Mouse (Mus musculus): Measurements from ENCODE around the gene Myh11. TPM values are rescaled to one million over a fixed set of nuclear protein-coding genes. Genes with fewer than 3 reads are reported as not detected.
A peak's percentile ranks its signal among the peaks of the same experiment; 100 is the strongest.

The Myh11 gene
- polyA plus RNA-seq, 1 experiment from 2014 or later = 0.43 TPM

- H3K27me3 ChIP-seq = no peaks in the 10 kb centered on the region
- H3K4me2 ChIP-seq = no peak overlapping the region
- no peaks in the 10 kb centered on the region for H3K4me1 ChIP-seq
- H3K9me3 ChIP-seq = no peaks in the 10 kb centered on the region
- ATAC-seq (ENCODE audit: low FRiP score) = no peak
- peaks cover 97% of the 10 kb centered on the region for H3K36me3 ChIP-seq (replicated peaks)
- no peak overlapping the region for H3K4me3 ChIP-seq (replicated peaks)
- no peak overlapping the region for H3K27ac ChIP-seq
- 74% methylated on average over 1 of the region's 1 CpGs for WGBS
- H3K9ac ChIP-seq = no peak overlapping the region
Observed at GRCm38 (mm10) chr16:14183856-14184255, 107.3 kb downstream of the Myh11 start.

- H3K4me1 ChIP-seq = no peaks in the 10 kb centered on the region
Observed at GRCm38 (mm10) chr16:14182360-14182759, 108.8 kb downstream of the Myh11 start.

GRCm38 (mm10) chr16:14180163-14180733, 110.9 kb downstream of the Myh11 start:
- Histone ChIP-seq H3K36me3 (replicated peaks) (peaks cover 98% of the 10 kb centered on the region), H3K4me3 (replicated peaks) (no peak overlapping the region), H3K4me2 (no peak overlapping the region), H3K4me1 (no peaks in the 10 kb centered on the region), H3K27me3 (no peaks in the 10 kb centered on the region), H3K27ac (no peak overlapping the region), H3K9me3 (no peaks in the 10 kb centered on the region), H3K9ac (no peak overlapping the region)
- ATAC-seq (ENCODE audit: low FRiP score) = no peak
- WGBS = 91% methylated on average over 6 of the region's 6 CpGs

More at GRCm38 (mm10) chr16:14182360-14182759, 108.8 kb downstream of the Myh11 start:
- ATAC-seq (ENCODE audit: low FRiP score) = no peak
- no peaks in the 10 kb centered on the region for H3K9me3 ChIP-seq
- H3K27ac ChIP-seq = no peak overlapping the region
- no peaks in the 10 kb centered on the region for H3K27me3 ChIP-seq
- no peak overlapping the region for H3K9ac ChIP-seq
- H3K4me3 ChIP-seq (replicated peaks) = no peak overlapping the region
- no peak overlapping the region for H3K4me2 ChIP-seq
- peaks cover 99% of the 10 kb centered on the region for H3K36me3 ChIP-seq (replicated peaks)
- WGBS = 97% methylated on average over 5 of the region's 5 CpGs

- no peak for ATAC-seq (ENCODE audit: low FRiP score)
- peaks cover 98% of the 10 kb centered on the region for H3K36me3 ChIP-seq (replicated peaks)
- no peaks in the 10 kb centered on the region for H3K4me1 ChIP-seq
- H3K4me2 ChIP-seq = no peak overlapping the region
- no peak overlapping the region for H3K9ac ChIP-seq
- H3K9me3 ChIP-seq = no peaks in the 10 kb centered on the region
- no peak overlapping the region for H3K4me3 ChIP-seq (replicated peaks)
- H3K27ac ChIP-seq = no peak overlapping the region
- 81% methylated on average over 3 of the region's 3 CpGs for WGBS
- H3K27me3 ChIP-seq = no peaks in the 10 kb centered on the region
Observed at GRCm38 (mm10) chr16:14178041-14178440, 113.1 kb downstream of the Myh11 start.

- no peak overlapping the region for H3K4me3 ChIP-seq (replicated peaks)
- H3K9ac ChIP-seq = no peak overlapping the region
- WGBS = 89% methylated on average over 1 of the region's 1 CpGs
- peaks cover 16% of the 10 kb centered on the region for H3K4me1 ChIP-seq
- no peak overlapping the region for H3K4me2 ChIP-seq
- H3K27ac ChIP-seq = no peak overlapping the region
- H3K27me3 ChIP-seq = no peaks in the 10 kb centered on the region
- H3K9me3 ChIP-seq = no peaks in the 10 kb centered on the region
- no peak for ATAC-seq (ENCODE audit: low FRiP score)
- H3K36me3 ChIP-seq (replicated peaks) = peaks cover 60% of the 10 kb centered on the region
Observed at GRCm38 (mm10) chr16:14169706-14170105, 121.5 kb downstream of the Myh11 start.

GRCm38 (mm10) chr16:14166490-14166889, 124.7 kb downstream of the Myh11 start:
- no peak for ATAC-seq (ENCODE audit: low FRiP score)
- no peak overlapping the region for H3K4me3 ChIP-seq (replicated peaks)
- no peaks in the 10 kb centered on the region for H3K9me3 ChIP-seq
- H3K27ac ChIP-seq = no peak overlapping the region
- H3K4me1 ChIP-seq = peaks cover 28% of the 10 kb centered on the region
- no peak overlapping the region for H3K4me2 ChIP-seq
- no peaks in the 10 kb centered on the region for H3K27me3 ChIP-seq
- peaks cover 31% of the 10 kb centered on the region for H3K36me3 ChIP-seq (replicated peaks)
- H3K9ac ChIP-seq = no peak overlapping the region
- 90% methylated on average over 4 of the region's 4 CpGs for WGBS

GRCm38 (mm10) chr16:14163731-14164130, 127.4 kb downstream of the Myh11 start:
- peak overlapping the region; percentile 65 for H3K4me3 ChIP-seq (replicated peaks)
- H3K9ac ChIP-seq = peak overlapping the region; percentile 80
- 2% methylated on average over 10 of the region's 10 CpGs for WGBS
- peak overlapping the region; percentile 67 for H3K4me2 ChIP-seq
- ATAC-seq (ENCODE audit: low FRiP score) = no peak
- H3K27ac ChIP-seq = peak overlapping the region; percentile 72; the same call in 1 of the 2 replicates
- H3K4me1 ChIP-seq = peaks cover 28% of the 10 kb centered on the region
- H3K9me3 ChIP-seq = no peaks in the 10 kb centered on the region
- H3K36me3 ChIP-seq (replicated peaks) = peaks cover 5% of the 10 kb centered on the region
- no peaks in the 10 kb centered on the region for H3K27me3 ChIP-seq

GRCm38 (mm10) chr16:14162988-14163416, 128.2 kb downstream of the Myh11 start, which contains the start of the genes Nde1 and Marf1:
Nde1 (plus strand) TSS chr16:14163275.
Marf1 (minus strand) TSS chr16:14163351.
- peak within 1 kb of the TSS; percentile 80 for H3K9ac ChIP-seq
- no peaks in the 10 kb centered on the region for H3K9me3 ChIP-seq
- peak within 1 kb of the TSS; percentile 67 for H3K4me2 ChIP-seq
- H3K36me3 ChIP-seq (replicated peaks) = no peaks in the 10 kb centered on the region
- peak within 1 kb of the TSS; percentile 65 for H3K4me3 ChIP-seq (replicated peaks)
- WGBS = under 1% methylated on average over 41 of the region's 43 CpGs
- no peaks in the 10 kb centered on the region for H3K27me3 ChIP-seq
- peak within 1 kb of the TSS; percentile 82 for H3K27ac ChIP-seq
- peaks cover 35% of the 10 kb centered on the region for H3K4me1 ChIP-seq
- peak; percentile 90 for ATAC-seq (ENCODE audit: low FRiP score)

GRCm38 (mm10) chr16:14160941-14161340, 130.2 kb downstream of the Myh11 start:
- Histone ChIP-seq H3K4me1 (peaks cover 35% of the 10 kb centered on the region), H3K36me3 (replicated peaks) (no peaks in the 10 kb centered on the region), H3K4me2 (no peak overlapping the region), H3K4me3 (replicated peaks) (no peak overlapping the region), H3K27me3 (no peaks in the 10 kb centered on the region), H3K9ac (no peak overlapping the region), H3K9me3 (no peaks in the 10 kb centered on the region), H3K27ac (no peak overlapping the region)
- ATAC-seq (ENCODE audit: low FRiP score) = no peak
- 90% methylated on average over 1 of the region's 1 CpGs for WGBS

GRCm38 (mm10) chr16:14159746-14160131, 131.4 kb downstream of the Myh11 start:
- H3K4me2 ChIP-seq = peak overlapping the region; percentile 75
- under 1% methylated on average over 10 of the region's 10 CpGs for WGBS
- H3K9me3 ChIP-seq = no peaks in the 10 kb centered on the region
- H3K9ac ChIP-seq = peak overlapping the region; percentile 61
- H3K27me3 ChIP-seq = no peaks in the 10 kb centered on the region
- H3K4me3 ChIP-seq (replicated peaks) = peak overlapping the region; percentile 69
- peak; percentile 10 for ATAC-seq (ENCODE audit: low FRiP score)
- peak overlapping the region; percentile 95 for H3K27ac ChIP-seq
- H3K4me1 ChIP-seq = peaks cover 23% of the 10 kb centered on the region
- H3K36me3 ChIP-seq (replicated peaks) = no peaks in the 10 kb centered on the region

GRCm38 (mm10) chr16:14158936-14159745, 132.0 kb downstream of the Myh11 start:
- Histone ChIP-seq H3K27me3 (no peaks in the 10 kb centered on the region), H3K9me3 (no peaks in the 10 kb centered on the region), H3K4me2 (peak overlapping the region; percentile 75), H3K4me3 (replicated peaks) (peak overlapping the region; percentile 69), H3K4me1 (peaks cover 17% of the 10 kb centered on the region), H3K9ac (peak overlapping the region; percentile 70), H3K36me3 (replicated peaks) (no peaks in the 10 kb centered on the region), H3K27ac (peak overlapping the region; percentile 95)
- peak; percentile 94 for ATAC-seq (ENCODE audit: low FRiP score)
- under 1% methylated on average over 44 of the region's 58 CpGs for WGBS

- Histone ChIP-seq H3K27me3 (no peaks in the 10 kb centered on the region), H3K9ac (peak overlapping the region; percentile 70), H3K4me2 (peak overlapping the region; percentile 75), H3K4me1 (peaks cover 11% of the 10 kb centered on the region), H3K4me3 (replicated peaks) (peak overlapping the region; percentile 69), H3K27ac (peak overlapping the region; percentile 83), H3K9me3 (no peaks in the 10 kb centered on the region), H3K36me3 (replicated peaks) (0 out of 2 replicates have a peak, but pooled peaks cover 2% of the 10 kb centered on the region)
- 11% methylated on average over 7 of the region's 7 CpGs for WGBS
- no peak for ATAC-seq (ENCODE audit: low FRiP score)
Observed at GRCm38 (mm10) chr16:14158536-14158935, 132.6 kb downstream of the Myh11 start.
